Mouse (Mus musculus) heart, postnatal 36 days (tissue): ENCODE measurements around the gene Gm20854. TPM values are rescaled to one million over a fixed set of nuclear protein-coding genes. Genes with fewer than 3 reads are reported as not detected.
"Not testable (repeated sequence)": the region's sequence is repeated elsewhere in the genome, so short reads cannot be mapped to it uniquely, and the experiment has no call there.

Experiments
- DNase-seq, 2 experiments: peaks; one replicate each; pipeline ENCODE4 v3.0.0; 2021 to 2022
- intact Hi-C: fragments of 180-260 bp; cut with DNase I; formaldehyde crosslinking; loops from one replicate; pipeline ENCODE4 v1.15.1; 2025
- total RNA-seq, 2 experiments: library from RNA; stranded (reverse); gene quantifications; 2 replicates each; pipeline ENCODE4 v1.2.3; 2021

Gene Gm20854
- not detected for total RNA-seq

DNA sequence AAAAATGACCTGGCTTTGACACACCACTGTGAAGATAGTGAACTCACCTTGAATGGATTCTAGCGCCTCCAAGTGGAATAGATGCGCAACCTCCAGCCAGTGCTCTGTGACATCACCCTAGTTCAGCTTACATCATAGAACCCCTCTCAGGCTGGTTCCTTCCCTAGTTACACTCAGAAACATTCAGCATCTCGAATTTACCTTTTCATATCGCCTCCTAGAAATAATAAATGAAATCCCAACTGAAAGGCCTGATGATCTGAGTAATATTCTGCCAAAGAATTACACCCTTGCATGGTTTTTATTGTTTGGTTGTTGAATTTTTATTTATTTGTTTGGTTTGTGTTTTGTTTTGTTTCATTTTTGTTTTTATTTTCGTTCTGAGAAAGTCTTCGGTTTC, at the start of gene Gm20854:
TSS of gene Gm20854 (minus strand) at position 101 of the 400 bp plus-strand sequence.
- DNase-seq, result not testable (repeated sequence)

More for the DNA sequence above, at the start of gene Gm20854:
- intact Hi-C loops, result not testable (repeated sequence)
